Mouse (Mus musculus) CD4-positive naive resting alpha-beta T cell, adult 57 days (primary cell): ENCODE data around the gene Gm11565. TPM values are rescaled to one million over a fixed set of nuclear protein-coding genes. Genes with fewer than 3 reads are reported as not detected.

Experiments
- total RNA-seq: library from RNA; stranded (reverse); gene quantifications from one replicate; pipeline ENCODE4 v1.2.4, GENCODE M21; 2023

The Gm11565 gene
- not detected for total RNA-seq

DNA sequence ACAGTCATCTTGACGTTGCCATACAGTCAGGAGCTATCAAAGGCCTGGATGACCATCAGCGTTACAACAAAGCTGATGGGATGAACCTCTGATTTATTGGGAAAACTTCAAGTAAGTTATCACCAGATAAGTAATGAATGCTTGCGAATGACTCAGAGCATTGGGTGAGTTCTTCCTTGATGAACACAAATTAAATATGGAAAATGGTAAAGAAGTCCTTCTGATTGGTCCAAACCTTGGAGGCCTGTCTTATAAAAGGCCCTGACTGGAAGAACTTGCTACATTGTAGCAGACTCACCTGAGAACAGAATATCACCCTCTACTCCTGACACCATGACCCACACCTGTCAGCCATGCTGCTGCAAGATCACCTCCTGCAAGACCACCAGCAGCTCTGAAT lies at the start of gene Gm11565:
Gm11565 (plus strand) TSS at position 301 of the 400 bp plus-strand sequence.

DNA sequence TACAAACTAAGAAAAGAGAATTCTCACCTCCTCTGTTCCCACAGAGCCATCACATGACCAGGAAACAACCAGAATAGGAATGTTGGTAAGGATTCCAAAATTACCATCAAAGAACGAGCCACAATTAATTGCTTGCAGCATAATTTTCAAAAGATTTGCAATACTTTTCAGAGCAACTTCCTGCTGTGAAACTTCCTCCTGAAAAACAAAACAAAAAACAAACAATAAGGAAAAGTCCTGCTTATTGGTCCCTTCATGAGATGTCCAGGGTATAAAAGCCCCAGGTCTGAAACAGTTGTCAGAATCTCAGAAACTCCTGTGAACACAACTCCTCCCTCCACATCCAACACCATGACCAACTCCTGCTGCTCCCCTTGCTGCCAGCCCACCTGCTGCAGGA lies 41.5 kb upstream of the Gm11565 start, which contains the start of gene Krtap9-1:
Krtap9-1 (plus strand) TSS at position 301 of the 400 bp plus-strand sequence.

DNA sequence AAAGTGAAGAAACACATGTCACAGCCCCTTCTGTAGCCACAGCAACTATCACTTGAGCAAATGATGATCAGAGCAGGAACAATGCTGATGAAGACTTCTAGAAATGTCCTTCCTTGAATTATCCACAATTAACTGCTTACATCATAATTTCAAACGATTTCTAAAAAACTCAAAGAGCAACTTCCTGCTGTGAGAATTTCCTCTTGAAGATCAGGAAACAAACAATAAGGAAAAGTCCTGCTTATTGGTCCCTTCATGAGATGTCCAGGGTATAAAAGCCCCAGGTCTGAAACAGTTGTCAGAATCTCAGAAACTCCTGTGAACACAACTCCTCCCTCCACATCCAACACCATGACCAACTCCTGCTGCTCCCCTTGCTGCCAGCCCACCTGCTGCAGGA lies 35.7 kb upstream of the Gm11565 start, which contains the start of gene Gm11567:
Gm11567 (plus strand) TSS at position 301 of the 400 bp plus-strand sequence.

DNA sequence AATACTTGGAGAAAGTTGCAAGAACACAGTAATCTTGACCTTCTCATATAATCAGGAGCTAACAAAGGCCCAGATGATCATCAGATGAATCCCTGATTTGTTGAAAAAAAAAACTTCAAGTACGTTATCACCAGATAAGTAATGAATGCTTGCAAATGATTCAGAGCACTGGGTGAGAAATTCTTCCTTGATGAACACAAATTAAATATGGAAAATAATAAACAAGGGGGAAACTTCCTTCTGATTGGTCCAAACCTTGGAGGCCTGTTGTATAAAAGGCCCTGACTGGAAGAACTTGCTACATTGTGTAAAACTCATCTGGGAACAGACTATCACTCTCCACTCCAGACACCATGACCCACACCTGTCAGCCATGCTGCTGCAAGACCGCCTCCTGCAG lies 6.9 kb upstream of the Gm11565 start, which contains the start of gene Krtap31-1:
Krtap31-1 (plus strand) TSS at position 301 of the 400 bp plus-strand sequence.

DNA sequence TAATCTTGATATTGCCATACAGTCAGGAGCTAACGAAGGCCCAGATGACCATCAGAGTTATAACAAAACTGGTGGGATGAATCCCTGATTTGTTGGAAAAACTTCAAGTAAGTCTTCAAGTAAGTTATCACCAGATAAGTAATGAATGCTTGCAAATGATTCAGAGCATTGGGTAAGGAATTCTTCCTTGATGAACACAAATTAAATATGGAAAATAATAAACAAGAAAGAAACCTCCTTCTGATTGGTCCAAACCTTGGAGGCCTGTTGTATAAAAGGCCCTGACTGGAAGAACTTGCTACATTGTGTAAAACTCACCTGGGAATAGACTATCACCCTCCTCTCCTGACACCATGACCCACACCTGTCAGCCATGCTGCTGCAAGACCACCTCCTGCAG lies 21.4 kb downstream of the Gm11565 start, which contains the start of gene Krtap31-2:
Krtap31-2 (plus strand) TSS at position 301 of the 400 bp plus-strand sequence.

DNA sequence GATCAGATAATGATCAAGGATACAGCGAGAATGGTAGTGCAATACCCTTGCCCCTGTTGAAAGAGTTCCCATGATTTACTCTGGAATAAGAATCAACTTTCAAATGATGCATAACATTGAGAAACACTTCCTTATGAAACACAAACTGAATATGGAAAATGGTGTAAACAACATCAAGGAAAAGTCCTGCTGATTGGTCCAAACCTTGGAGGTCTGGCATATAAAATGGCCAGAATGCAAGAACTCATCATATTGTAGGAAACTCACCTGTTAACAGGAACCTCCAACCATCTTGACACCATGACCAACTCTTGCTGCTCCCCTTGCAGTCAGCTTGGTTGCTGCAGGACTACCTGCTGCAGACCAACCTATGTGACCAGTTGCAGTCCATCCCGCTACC lies 33.6 kb downstream of the Gm11565 start, which contains the start of gene Krtap9-5:
Krtap9-5 (plus strand) TSS at position 301 of the 400 bp plus-strand sequence.

Other genes with a start within 250 kb of the Gm11565 start
- gene Krtap4-6, start 248.8 kb upstream of the Gm11565 start, total RNA-seq, result not detected
- not detected for gene Gm14190, start 224.0 kb upstream of the Gm11565 start, total RNA-seq
- not detected for gene Gm14180, start 180.5 kb upstream of the Gm11565 start, total RNA-seq
- gene Gm11595, start 141.8 kb upstream of the Gm11565 start, total RNA-seq, result not detected
- gene Krtap4-8, start 134.0 kb upstream of the Gm11565 start, total RNA-seq, result not detected
- not detected for gene Krtap4-9, start 129.6 kb upstream of the Gm11565 start, total RNA-seq
- gene Gm11596, start 121.3 kb upstream of the Gm11565 start, total RNA-seq, result not detected
- not detected for gene Gm11569, start 115.8 kb upstream of the Gm11565 start, total RNA-seq
- gene Gm11554, start 110.3 kb upstream of the Gm11565 start, total RNA-seq, result not detected
- not detected for gene Krtap4-13, start 104.9 kb upstream of the Gm11565 start, total RNA-seq
- gene Gm11564, start 99.1 kb upstream of the Gm11565 start, total RNA-seq, result not detected
- not detected for gene 2300003K06Rik, start 76.7 kb upstream of the Gm11565 start, total RNA-seq
- not detected for gene Krtap4-16, start 63.1 kb upstream of the Gm11565 start, total RNA-seq
- gene Gm11568, start 56.8 kb upstream of the Gm11565 start, total RNA-seq, result not detected
- not detected for gene Gm11559, start 50.3 kb upstream of the Gm11565 start, total RNA-seq
- not detected for gene Krtap9-1, start 41.4 kb upstream of the Gm11565 start, total RNA-seq
- gene Gm11567, start 35.6 kb upstream of the Gm11565 start, total RNA-seq, result not detected
- gene Krtap31-1, start 6.8 kb upstream of the Gm11565 start, total RNA-seq, result not detected
- gene Krtap31-2, start 21.5 kb downstream of the Gm11565 start, total RNA-seq, result not detected
- not detected for gene Krtap9-5, start 33.7 kb downstream of the Gm11565 start, total RNA-seq
- not detected for gene Krtap29-1, start 64.3 kb downstream of the Gm11565 start, total RNA-seq
- gene Krtap16-1, start 71.8 kb downstream of the Gm11565 start, total RNA-seq, result not detected
- not detected for gene Krtap17-1, start 79.2 kb downstream of the Gm11565 start, total RNA-seq
- gene Krt33a, start 101.5 kb downstream of the Gm11565 start, total RNA-seq, result not detected
- gene Krt33b, start 115.1 kb downstream of the Gm11565 start, total RNA-seq, result not detected
- not detected for gene Krt34, start 126.8 kb downstream of the Gm11565 start, total RNA-seq
- not detected for gene Krt31, start 135.8 kb downstream of the Gm11565 start, total RNA-seq
- not detected for gene Krt32, start 173.5 kb downstream of the Gm11565 start, total RNA-seq
- gene Krt35, start 181.5 kb downstream of the Gm11565 start, total RNA-seq, result not detected
- gene Krt36, start 190.9 kb downstream of the Gm11565 start, total RNA-seq, result not detected
- not detected for gene Krt13, start 206.8 kb downstream of the Gm11565 start, total RNA-seq
- gene Krt15, start 221.2 kb downstream of the Gm11565 start, total RNA-seq, result not detected
- gene Krt19, start 233.9 kb downstream of the Gm11565 start, total RNA-seq, result 4.8 TPM